ENCODE assay signal across 12 mouse cellular contexts in genomic region chr5:110638306-110639074, GRCm38 (mm10).
"Had no signal": no experiment of that assay in that cellular context is flagged by ENCODE, and none has a peak within 500 bp of the region (broad histone marks: within the 10 kb centered on the region; RNA-seq: fewer than 3 reads in every experiment).

No protein-coding gene starts in this region.

- H3K4me1 ChIP-seq: limb, embryonic 12.5 days; midbrain, embryonic 15.5 days had no signal

- H3K4me3 ChIP-seq: midbrain, embryonic 15.5 days had no signal

- H3K9ac ChIP-seq: liver, embryonic 14.5 days; midbrain, embryonic 15.5 days had no signal

- H3K36me3 ChIP-seq: limb, embryonic 12.5 days; midbrain, embryonic 15.5 days had no signal

- H3K27ac ChIP-seq: kidney, postnatal 0 days; limb, embryonic 12.5 days; liver, embryonic 14.5 days; macrophage; midbrain, embryonic 15.5 days had no signal

- DNase-seq: kidney, adult 8-10 months; kidney, postnatal 36 days; liver; lung, adult 2 months; lung, postnatal 10 days; right cerebral cortex, postnatal 14 days; thymus, postnatal 4 days had no signal

- H3K9me3 ChIP-seq: limb, embryonic 12.5 days; midbrain, embryonic 15.5 days had no signal
